Mouse (Mus musculus) liver, adult 2 months (tissue): ENCODE measurements around the gene Lama1.

ENCODE experiments used
- CTCF ChIP-seq: fragments of 200-500 bp; IDR thresholded peaks from 2 replicates; pipeline ENCODE4 v1.5.1; 2011; ENCODE audit warnings: low read depth, low read length, control low read depth
- POLR2A ChIP-seq: fragments of 200-500 bp; IDR thresholded peaks from 2 replicates; pipeline ENCODE4 v1.6.1; 2011; ENCODE audit warnings: low read length, control low read depth; ENCODE audit not compliant: insufficient read depth; ENCODE audit errors: extremely low read depth

GRCm38 (mm10) chr17:67726601-67727000 lies 29.5 kb downstream of the Lama1 start:
- no peak for TF ChIP-seq CTCF
- TF ChIP-seq POLR2A, result no peak
